Mouse (Mus musculus): ENCODE data around the gene Cacfd1. TPM values are rescaled to one million over a fixed set of nuclear protein-coding genes. Genes with fewer than 3 reads are reported as not detected.
A peak's percentile ranks its signal among the peaks of the same experiment; 100 is the strongest.

Gene Cacfd1
- total RNA-seq, 2 experiments from 2014 or later: 1.2 to 14.5 TPM

- ATAC-seq (replicated peaks; ENCODE audit: low FRiP score, poor library complexity, severe bottlenecking): no peak
Measured at GRCm38 (mm10) chr2:27026332-27026731, 16.6 kb downstream of the Cacfd1 start.

GRCm38 (mm10) chr2:27026857-27027617 lies 17.3 kb downstream of the Cacfd1 start:
- no peak for ATAC-seq (replicated peaks; ENCODE audit: low FRiP score, poor library complexity, severe bottlenecking)

- ATAC-seq (replicated peaks; ENCODE audit: low FRiP score, poor library complexity, severe bottlenecking): peak; percentile 86
Measured at GRCm38 (mm10) chr2:27027618-27028436, 18.1 kb downstream of the Cacfd1 start, which contains the start of gene Slc2a6. TSS of gene Slc2a6 (minus strand) at chr2:27027998.

GRCm38 (mm10) chr2:27028437-27029015 lies 18.8 kb downstream of the Cacfd1 start:
- no peak for ATAC-seq (replicated peaks; ENCODE audit: low FRiP score, poor library complexity, severe bottlenecking)

GRCm38 (mm10) chr2:27032361-27032760 lies 22.6 kb downstream of the Cacfd1 start:
- ATAC-seq (replicated peaks; ENCODE audit: low FRiP score, poor library complexity, severe bottlenecking): no peak

- no peak for ATAC-seq (replicated peaks; ENCODE audit: low FRiP score, poor library complexity, severe bottlenecking)
Measured at GRCm38 (mm10) chr2:27036003-27036402, 26.3 kb downstream of the Cacfd1 start.

GRCm38 (mm10) chr2:27037008-27037407 lies 27.3 kb downstream of the Cacfd1 start:
- no peak for ATAC-seq (replicated peaks; ENCODE audit: low FRiP score, poor library complexity, severe bottlenecking)

- ATAC-seq (replicated peaks; ENCODE audit: low FRiP score, poor library complexity, severe bottlenecking): 0 out of 2 replicates have a peak, but pooled peaks have one; percentile 44
Measured at GRCm38 (mm10) chr2:27038596-27038995, 28.9 kb downstream of the Cacfd1 start.

- ATAC-seq (replicated peaks; ENCODE audit: low FRiP score, poor library complexity, severe bottlenecking): no peak
Measured at GRCm38 (mm10) chr2:27039286-27039685, 29.6 kb downstream of the Cacfd1 start.

- ATAC-seq (replicated peaks; ENCODE audit: low FRiP score, poor library complexity, severe bottlenecking): no peak
Measured at GRCm38 (mm10) chr2:27042131-27042844, 32.6 kb downstream of the Cacfd1 start.

- no peak for ATAC-seq (replicated peaks; ENCODE audit: low FRiP score, poor library complexity, severe bottlenecking)
Measured at GRCm38 (mm10) chr2:27043461-27043860, 33.7 kb downstream of the Cacfd1 start.

GRCm38 (mm10) chr2:27044166-27044565 lies 34.4 kb downstream of the Cacfd1 start:
- ATAC-seq (replicated peaks; ENCODE audit: low FRiP score, poor library complexity, severe bottlenecking): no peak

- ATAC-seq (replicated peaks; ENCODE audit: low FRiP score, poor library complexity, severe bottlenecking): no peak
Measured at GRCm38 (mm10) chr2:27044641-27045040, 34.9 kb downstream of the Cacfd1 start.

GRCm38 (mm10) chr2:27045979-27046770 lies 36.4 kb downstream of the Cacfd1 start:
- no peak for ATAC-seq (replicated peaks; ENCODE audit: low FRiP score, poor library complexity, severe bottlenecking)

GRCm38 (mm10) chr2:27049408-27049807 lies 39.7 kb downstream of the Cacfd1 start:
- ATAC-seq (replicated peaks; ENCODE audit: low FRiP score, poor library complexity, severe bottlenecking): no peak

GRCm38 (mm10) chr2:27058251-27058650 lies 48.5 kb downstream of the Cacfd1 start:
- ATAC-seq (replicated peaks; ENCODE audit: low FRiP score, poor library complexity, severe bottlenecking): no peak

GRCm38 (mm10) chr2:27058751-27059150 lies 49.0 kb downstream of the Cacfd1 start:
- ATAC-seq (replicated peaks; ENCODE audit: low FRiP score, poor library complexity, severe bottlenecking): no peak

GRCm38 (mm10) chr2:27059187-27059586 lies 49.5 kb downstream of the Cacfd1 start:
- ATAC-seq (replicated peaks; ENCODE audit: low FRiP score, poor library complexity, severe bottlenecking): no peak

GRCm38 (mm10) chr2:27067124-27067523 lies 57.4 kb downstream of the Cacfd1 start:
- no peak for ATAC-seq (replicated peaks; ENCODE audit: low FRiP score, poor library complexity, severe bottlenecking)
